Comparison of ENCODE assay signal across 10 mouse cellular contexts in genomic region chr17:30752370-30752818, GRCm38 (mm10).
DNase-seq lines count a peak whose midpoint lies in the region; ATAC-seq lines count a peak whose summit lies in the region.
"Had no signal": no experiment of that assay in that cellular context is flagged by ENCODE, and none has a peak within 500 bp of the region (broad histone marks: within the 10 kb centered on the region; RNA-seq: fewer than 3 reads in every experiment).

No protein-coding gene starts in this region.

- 0 out of 2 replicates have a peak overlapping the region, but pooled peaks have one; percentile 22 for H3K27ac ChIP-seq in lung, embryonic 15.5 days
- H3K27ac ChIP-seq: hindbrain, embryonic 13.5 days; limb, embryonic 13.5 days had no signal

- DNase-seq in cerebellum, adult 11 months: peak; percentile 12
- DNase-seq in brain, embryonic 18.5 days (ENCODE audit: low read depth, low spot score): peak; percentile 82
- peak; percentile 78 for DNase-seq in layer of hippocampus, adult 11-12 months (ENCODE audit: low spot score)
- no peak for DNase-seq in B cell, adult 2 months
- DNase-seq in kidney, postnatal 25 days: no peak

- no peaks in the 10 kb centered on the region for H3K27me3 ChIP-seq in lung, embryonic 15.5 days
- H3K27me3 ChIP-seq: hindbrain, embryonic 13.5 days; limb, embryonic 13.5 days had no signal

- ATAC-seq in cerebellum, adult (ENCODE audit: insufficient number of reproducible peaks, low FRiP score, low TSS enrichment): no peak
- no peak for ATAC-seq in lung, embryonic 15.5 days (ENCODE audit: borderline replicate concordance, extremely low read depth, low FRiP score, low TSS enrichment)
- no peak for ATAC-seq in megakaryocyte-erythroid progenitor cell, adult 5-6 weeks (replicated peaks; ENCODE audit: low FRiP score, low TSS enrichment, poor library complexity, severe bottlenecking)

- no peaks in the 10 kb centered on the region for H3K9me3 ChIP-seq in lung, embryonic 15.5 days
- H3K9me3 ChIP-seq: hindbrain, embryonic 13.5 days had no signal

- no peaks in the 10 kb centered on the region for H3K4me1 ChIP-seq in lung, embryonic 15.5 days
- H3K4me1 ChIP-seq: limb, embryonic 13.5 days had no signal

- no peaks in the 10 kb centered on the region for H3K36me3 ChIP-seq in lung, embryonic 15.5 days
- H3K36me3 ChIP-seq: hindbrain, embryonic 13.5 days; limb, embryonic 13.5 days had no signal

- 78% methylated on average over 12 of the region's 12 CpGs for WGBS in lung, embryonic 15.5 days

- no peak overlapping the region for H3K4me3 ChIP-seq in lung, embryonic 15.5 days
- H3K4me3 ChIP-seq: hindbrain, embryonic 13.5 days; limb, embryonic 13.5 days had no signal

- H3K9ac ChIP-seq in lung, embryonic 15.5 days: no peak overlapping the region
- H3K9ac ChIP-seq: hindbrain, embryonic 13.5 days; limb, embryonic 13.5 days had no signal

- H3K4me2 ChIP-seq in lung, embryonic 15.5 days: no peak overlapping the region
- H3K4me2 ChIP-seq: hindbrain, embryonic 13.5 days; limb, embryonic 13.5 days had no signal

Comparison
In these comparisons a context has a peak if more than half of its experiments do, and no peak if none do; other contexts are left out.
1. DNase-seq: peak in cerebellum, adult 11 months (single experiment), brain, embryonic 18.5 days (single experiment) and layer of hippocampus, adult 11-12 months (single experiment); none in B cell, adult 2 months (0 of 2) and kidney, postnatal 25 days (0 of 2).